8 mouse cellular contexts compared by ENCODE assay signal in the genomic region with DNA sequence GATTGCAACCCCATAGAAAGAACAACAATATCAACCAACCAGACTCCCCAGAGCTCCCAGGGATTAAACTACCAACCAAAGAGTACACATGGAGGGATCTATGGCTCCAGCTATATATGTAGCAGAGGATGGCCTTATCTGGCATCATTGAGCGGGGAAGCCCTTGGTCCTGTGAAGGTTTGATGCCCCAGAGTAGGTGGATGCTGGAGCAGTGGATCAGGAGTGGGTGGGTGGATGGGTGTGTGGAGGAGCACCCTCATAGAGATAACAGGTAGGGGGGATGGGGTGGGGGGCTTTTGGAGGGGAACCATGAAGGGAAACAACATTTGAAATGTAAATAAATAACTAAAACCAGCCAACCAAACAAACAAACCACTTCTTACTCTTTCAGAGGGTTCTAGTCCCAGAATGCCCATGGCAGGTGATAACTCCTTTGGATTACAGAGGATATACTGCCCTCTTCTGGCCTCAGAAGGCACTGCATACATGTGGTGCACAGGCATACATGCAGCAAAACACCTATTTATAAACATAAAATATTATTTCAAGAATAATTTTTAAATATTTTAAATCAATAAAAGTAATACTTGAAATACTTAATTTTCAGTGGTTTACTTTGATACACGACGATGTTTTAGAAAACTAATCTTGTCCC.
A peak's percentile ranks its signal among the peaks of the same experiment; 100 is the strongest.
DNase-seq lines count a peak whose midpoint lies in the region; ATAC-seq and TF ChIP-seq lines count a peak whose summit lies in the region.

No protein-coding gene starts in this region.

- H3K4me1 ChIP-seq in heart, postnatal 0 days (ENCODE audit: control insufficient read depth, insufficient read depth) = no peaks in the 10 kb centered on the region
- H3K4me1 ChIP-seq in spleen, adult 2 months (ENCODE audit: control insufficient read depth, insufficient read depth, insufficient read length) = no peaks in the 10 kb centered on the region
- no peaks in the 10 kb centered on the region for H3K4me1 ChIP-seq in heart, embryonic 11.5 days (ENCODE audit: control insufficient read depth, insufficient read depth, low read length)

- peak; percentile 47 for TF ChIP-seq CTCF in heart, postnatal 0 days (IDR thresholded peaks at IDR 0.05; ENCODE audit: low read depth)
- peak; percentile 29; the same call in 1 of the 2 replicates for TF ChIP-seq CTCF in spleen, adult 2 months (IDR thresholded peaks at IDR 0.05; ENCODE audit: extremely low read depth, insufficient read depth, insufficient read length, insufficient replicate concordance)

- no peaks in the 10 kb centered on the region for H3K9me3 ChIP-seq in heart, postnatal 0 days (replicated peaks; ENCODE audit: control insufficient read depth, low read length)
- H3K9me3 ChIP-seq in heart, embryonic 11.5 days (replicated peaks; ENCODE audit: control insufficient read depth, low read length) = no peaks in the 10 kb centered on the region

- no peak for TF ChIP-seq EP300 in heart, postnatal 0 days (IDR thresholded peaks at IDR 0.05; ENCODE audit: low read depth)

- no peak overlapping the region for H3K4me2 ChIP-seq in heart, postnatal 0 days (ENCODE audit: low read depth, low read length)
- H3K4me2 ChIP-seq in heart, embryonic 11.5 days = no peak overlapping the region

- H3K36me3 ChIP-seq in heart, postnatal 0 days (replicated peaks; ENCODE audit: control insufficient read depth, insufficient read depth, low read length) = no peaks in the 10 kb centered on the region
- H3K36me3 ChIP-seq in spleen, adult 2 months (ENCODE audit: control insufficient read depth, insufficient read depth, low read length) = no peaks in the 10 kb centered on the region
- no peaks in the 10 kb centered on the region for H3K36me3 ChIP-seq in heart, embryonic 11.5 days (ENCODE audit: control insufficient read depth, insufficient read depth, low read length)

- 47% methylated on average over 3 of the region's 3 CpGs for WGBS in heart, postnatal 0 days
- 55% methylated on average over 3 of the region's 3 CpGs for WGBS in spleen, adult 2 months
- 44% methylated on average over 3 of the region's 3 CpGs for WGBS in heart, embryonic 11.5 days (ENCODE audit: insufficient replicate concordance)

- no peaks in the 10 kb centered on the region for H3K27me3 ChIP-seq in heart, postnatal 0 days (ENCODE audit: control insufficient read depth, insufficient read depth, low read length)
- no peaks in the 10 kb centered on the region for H3K27me3 ChIP-seq in spleen, adult 2 months (ENCODE audit: control insufficient read depth, insufficient read depth, low read length)
- H3K27me3 ChIP-seq in heart, embryonic 11.5 days (ENCODE audit: control insufficient read depth, insufficient read depth, low read length) = no peaks in the 10 kb centered on the region

- DNase-seq in heart, postnatal 0 days (ENCODE audit: low spot score) = no peak
- no peak for DNase-seq in heart, postnatal 25 days (ENCODE audit: low spot score)
- DNase-seq in spleen, adult 2 months (ENCODE audit: low read depth in 1 of 2, low spot score in 2 of 2) = peak; percentile 0 to 42
- no peak for DNase-seq in spleen, adult 12 weeks (ENCODE audit: low spot score)
- peak; percentile 40 for DNase-seq in induced T-regulatory cell, adult 2 months (ENCODE audit: low read depth)
- DNase-seq in naive thymus-derived CD4-positive, alpha-beta T cell, adult 2 months (ENCODE audit: low read depth) = peak; percentile 42

- no peak overlapping the region for H3K27ac ChIP-seq in heart, postnatal 0 days (ENCODE audit: low read depth)
- H3K27ac ChIP-seq in spleen, adult 2 months (ENCODE audit: insufficient read depth, low read length) = no peak overlapping the region
- no peak overlapping the region for H3K27ac ChIP-seq in heart, embryonic 11.5 days (ENCODE audit: low read depth, low read length)

- no peak overlapping the region for H3K9ac ChIP-seq in heart, postnatal 0 days (replicated peaks; ENCODE audit: low read depth, low read length)
- no peak overlapping the region for H3K9ac ChIP-seq in heart, embryonic 11.5 days (ENCODE audit: low read depth, low read length)

- intact Hi-C loops in heart, postnatal 25 days (cut with DNase I) = loop anchor here (5.0 kb wide), 1 partner anchor 597 kb away; no protein-coding TSS in a partner anchor

- TF ChIP-seq POLR2A in spleen, adult 2 months (IDR thresholded peaks at IDR 0.05; ENCODE audit: low read depth, low read length) = no peak

- H3K4me3 ChIP-seq in heart, postnatal 0 days (ENCODE audit: low read depth, low read length) = no peak overlapping the region
- H3K4me3 ChIP-seq in spleen, adult 2 months (ENCODE audit: extremely low read depth, insufficient read depth, insufficient read length) = no peak overlapping the region
- no peak overlapping the region for H3K4me3 ChIP-seq in heart, embryonic 11.5 days (ENCODE audit: low read depth, low read length)

- no peak for ATAC-seq in heart, postnatal 0 days (ENCODE audit: insufficient read depth, low read depth)
- peak; percentile 73 for ATAC-seq in common myeloid progenitor, adult 5-6 weeks (replicated peaks; ENCODE audit: low read depth, poor library complexity, severe bottlenecking)
- ATAC-seq in heart, embryonic 11.5 days (replicated peaks; ENCODE audit: insufficient number of reproducible peaks, low FRiP score, low TSS enrichment) = no peak

Comparison
In these comparisons a context has a peak if more than half of its experiments do, and no peak if none do; other contexts are left out.
1. DNase-seq: peak in spleen, adult 2 months (2 of 2), induced T-regulatory cell, adult 2 months (single experiment) and naive thymus-derived CD4-positive, alpha-beta T cell, adult 2 months (single experiment); none in heart, postnatal 0 days (single experiment), heart, postnatal 25 days (single experiment) and spleen, adult 12 weeks (single experiment).